Mouse (Mus musculus): ENCODE measurements around the gene Tcstv3. TPM values are rescaled to one million over a fixed set of nuclear protein-coding genes. Genes with fewer than 3 reads are reported as not detected.

Gene Tcstv3
- not detected for polyA plus RNA-seq (2017; shearing (Covaris generic))

GRCm38 (mm10) chr13:120316578-120316977 lies at the start of gene Tcstv3:
Gene Tcstv3 (plus strand): TSS chr13:120316878.

GRCm38 (mm10) chr13:120299991-120300442 lies 16.7 kb upstream of the Tcstv3 start, which contains the start of gene BC147527:
Gene BC147527 (plus strand): TSS chr13:120300392.

Other genes with a start within 250 kb of the Tcstv3 start
- gene Gm20767, start 176.6 kb upstream of the Tcstv3 start, polyA plus RNA-seq (2017; shearing (Covaris generic)): not detected
- not detected for gene Gm21818, start 144.4 kb upstream of the Tcstv3 start, polyA plus RNA-seq (2017; shearing (Covaris generic))
- gene Gm21762, start 100.9 kb upstream of the Tcstv3 start, polyA plus RNA-seq (2017; shearing (Covaris generic)): not detected
- not detected for gene Gm21731, start 77.8 kb upstream of the Tcstv3 start, polyA plus RNA-seq (2017; shearing (Covaris generic))
- gene AF067061, start 53.8 kb upstream of the Tcstv3 start, polyA plus RNA-seq (2017; shearing (Covaris generic)): not detected
- 9.0 TPM for gene BC147527, start 16.5 kb upstream of the Tcstv3 start, polyA plus RNA-seq (2017; shearing (Covaris generic))

Data from naive thymus-derived CD4-positive, alpha-beta T cell, adult 5 months (primary cell).